Mouse (Mus musculus) inflammation-experienced regulatory T-cells, adult 6 months (primary cell): ENCODE measurements around the gene Gm43552. TPM values are rescaled to one million over a fixed set of nuclear protein-coding genes. Genes with fewer than 3 reads are reported as not detected.
A peak's percentile ranks its signal among the peaks of the same experiment; 100 is the strongest.

ENCODE experiments used
- ATAC-seq: one replicate; pipeline ENCODE4 v1.8.0; 2017
- polyA plus RNA-seq, 3 experiments: library from polyadenylated mRNA; unstranded; fragments of 100-300 nt; shearing (Covaris generic); gene quantifications; one replicate each; pipeline ENCODE4 v1.2.1; 2017

Gene Gm43552
- polyA plus RNA-seq, 3 experiments from 2014 or later: not detected

GRCm38 (mm10) chr5:65435806-65436561, 56.6 kb downstream of the Gm43552 start, which contains the start of gene Ugdh:
Ugdh (minus strand) TSS chr5:65435949.
- peak; percentile 96 for ATAC-seq

GRCm38 (mm10) chr5:65435363-65435805, 57.2 kb downstream of the Gm43552 start:
- ATAC-seq: no peak

GRCm38 (mm10) chr5:65434471-65435362, 57.9 kb downstream of the Gm43552 start:
- no peak for ATAC-seq

GRCm38 (mm10) chr5:65429441-65429840, 63.2 kb downstream of the Gm43552 start:
- ATAC-seq: no peak

GRCm38 (mm10) chr5:65428321-65428720, 64.3 kb downstream of the Gm43552 start:
- no peak for ATAC-seq

GRCm38 (mm10) chr5:65425251-65425650, 67.4 kb downstream of the Gm43552 start:
- ATAC-seq: no peak

- no peak for ATAC-seq
Observed at GRCm38 (mm10) chr5:65424215-65424614, 68.4 kb downstream of the Gm43552 start.

- ATAC-seq: no peak
Observed at GRCm38 (mm10) chr5:65422803-65423202, 69.8 kb downstream of the Gm43552 start.

GRCm38 (mm10) chr5:65420822-65421221, 71.8 kb downstream of the Gm43552 start:
- ATAC-seq: no peak

GRCm38 (mm10) chr5:65419136-65419535, 73.5 kb downstream of the Gm43552 start:
- no peak for ATAC-seq

- no peak for ATAC-seq
Observed at GRCm38 (mm10) chr5:65415653-65416458, 76.8 kb downstream of the Gm43552 start.

- no peak for ATAC-seq
Observed at GRCm38 (mm10) chr5:65407989-65408388, 84.6 kb downstream of the Gm43552 start.

- peak; percentile 70 for ATAC-seq
Observed at GRCm38 (mm10) chr5:65401251-65401994, 91.2 kb downstream of the Gm43552 start.

GRCm38 (mm10) chr5:65394425-65394824, 98.2 kb downstream of the Gm43552 start:
- no peak for ATAC-seq

GRCm38 (mm10) chr5:65391753-65392152, 100.9 kb downstream of the Gm43552 start:
- peak; percentile 14 for ATAC-seq

- peak; percentile 97 for ATAC-seq
Observed at GRCm38 (mm10) chr5:65390648-65391644, 101.7 kb downstream of the Gm43552 start, which contains the start of the genes Rpl9 and Lias. Rpl9 (minus strand) TSS chr5:65391444. Lias (plus strand) TSS chr5:65391497.

GRCm38 (mm10) chr5:65387008-65387867, 105.4 kb downstream of the Gm43552 start:
- no peak for ATAC-seq

- ATAC-seq: no peak
Observed at GRCm38 (mm10) chr5:65385704-65386103, 106.9 kb downstream of the Gm43552 start.
